Mouse (Mus musculus): Measurements from ENCODE around the gene Txnl4b. TPM values are rescaled to one million over a fixed set of nuclear protein-coding genes. Genes with fewer than 3 reads are reported as not detected.

Gene Txnl4b
- polyA plus RNA-seq (2015; fragmentation: Nextera tagmentation; extraction: Ambion mirVana), result 25.2 and 25.4 TPM in 2 replicates

- Histone ChIP-seq H3K4me2 (replicated peaks) (peak within 1 kb of the TSS; percentile 96), H3K9me3 (no peaks in the 10 kb centered on the region), H3K27ac (peak within 1 kb of the TSS; percentile 92), H3K4me3 (peak within 1 kb of the TSS; percentile 94), H3K36me3 (peaks cover 40% of the 10 kb centered on the region), H3K27me3 (no peaks in the 10 kb centered on the region), H3K4me1 (peaks cover 15% of the 10 kb centered on the region), H3K9ac (peak within 1 kb of the TSS; percentile 95)
- ATAC-seq (ENCODE audit: low FRiP score, low read depth), result peak; percentile 100
- under 1% methylated on average over 52 of the region's 52 CpGs for WGBS
Observed at GRCm38 (mm10) chr8:109565498-109566333, at the start of gene Txnl4b, which contains the start of gene Dhx38. Gene Txnl4b (plus strand): TSS chr8:109565892. Gene Dhx38 (minus strand): TSS chr8:109565861.

- H3K27me3 ChIP-seq, result no peaks in the 10 kb centered on the region
- no peaks in the 10 kb centered on the region for H3K36me3 ChIP-seq
- H3K4me3 ChIP-seq, result no peak overlapping the region
- 81% methylated on average over 2 of the region's 2 CpGs for WGBS
- no peak overlapping the region for H3K4me2 ChIP-seq (replicated peaks)
- 0 out of 2 replicates have a peak, but pooled peaks cover 5% of the 10 kb centered on the region for H3K9me3 ChIP-seq
- no peaks in the 10 kb centered on the region for H3K4me1 ChIP-seq
- H3K9ac ChIP-seq, result no peak overlapping the region
- no peak overlapping the region for H3K27ac ChIP-seq
- ATAC-seq (ENCODE audit: low FRiP score, low read depth), result no peak
Observed at GRCm38 (mm10) chr8:109524008-109524407, 41.7 kb upstream of the Txnl4b start.

- no peak overlapping the region for H3K27ac ChIP-seq
- peaks cover 5% of the 10 kb centered on the region for H3K4me1 ChIP-seq
- H3K9ac ChIP-seq, result no peak overlapping the region
- no peaks in the 10 kb centered on the region for H3K27me3 ChIP-seq
- no peak for ATAC-seq (ENCODE audit: low FRiP score, low read depth)
- H3K9me3 ChIP-seq, result no peaks in the 10 kb centered on the region
- WGBS, result 86% methylated on average over 19 of the region's 19 CpGs
- no peak overlapping the region for H3K4me2 ChIP-seq (replicated peaks)
- H3K4me3 ChIP-seq, result no peak overlapping the region
- H3K36me3 ChIP-seq, result no peaks in the 10 kb centered on the region
Observed at GRCm38 (mm10) chr8:109535140-109535990, 30.3 kb upstream of the Txnl4b start.

- no peaks in the 10 kb centered on the region for H3K27me3 ChIP-seq
- peak; percentile 87 for ATAC-seq (ENCODE audit: low FRiP score, low read depth)
- H3K27ac ChIP-seq, result peak overlapping the region; percentile 48; the same call in 1 of the 2 replicates
- peaks cover 5% of the 10 kb centered on the region for H3K4me1 ChIP-seq
- peak overlapping the region; percentile 50 for H3K4me2 ChIP-seq (replicated peaks)
- H3K9me3 ChIP-seq, result no peaks in the 10 kb centered on the region
- no peaks in the 10 kb centered on the region for H3K36me3 ChIP-seq
- 3% methylated on average over 5 of the region's 5 CpGs for WGBS
- H3K4me3 ChIP-seq, result peak overlapping the region; percentile 19; the same call in 1 of the 2 replicates
- peak overlapping the region; percentile 58; the same call in 1 of the 2 replicates for H3K9ac ChIP-seq
Observed at GRCm38 (mm10) chr8:109536703-109537102, 29.0 kb upstream of the Txnl4b start.

- Histone ChIP-seq H3K27me3 (no peaks in the 10 kb centered on the region), H3K9me3 (no peaks in the 10 kb centered on the region), H3K9ac (no peak overlapping the region), H3K4me1 (peaks cover 24% of the 10 kb centered on the region), H3K27ac (peak overlapping the region; percentile 78), H3K36me3 (peaks cover 17% of the 10 kb centered on the region), H3K4me3 (no peak overlapping the region), H3K4me2 (replicated peaks) (no peak overlapping the region)
- WGBS, result 66% methylated on average over 5 of the region's 5 CpGs
- no peak for ATAC-seq (ENCODE audit: low FRiP score, low read depth)
Observed at GRCm38 (mm10) chr8:109542165-109542564, 23.5 kb upstream of the Txnl4b start.

GRCm38 (mm10) chr8:109542748-109543519 lies 22.8 kb upstream of the Txnl4b start:
- Histone ChIP-seq H3K4me3 (no peak overlapping the region), H3K27ac (peak overlapping the region; percentile 78), H3K36me3 (peaks cover 24% of the 10 kb centered on the region)

GRCm38 (mm10) chr8:109544049-109544448 lies 21.6 kb upstream of the Txnl4b start:
- Histone ChIP-seq H3K4me1 (peaks cover 24% of the 10 kb centered on the region), H3K36me3 (peaks cover 36% of the 10 kb centered on the region), H3K27ac (no peak overlapping the region; the same call in 1 of the 2 replicates), H3K27me3 (no peaks in the 10 kb centered on the region), H3K4me2 (replicated peaks) (no peak overlapping the region), H3K9me3 (no peaks in the 10 kb centered on the region), H3K4me3 (no peak overlapping the region), H3K9ac (no peak overlapping the region)
- ATAC-seq (ENCODE audit: low FRiP score, low read depth), result no peak
- 47% methylated on average over 3 of the region's 3 CpGs for WGBS

More at GRCm38 (mm10) chr8:109542748-109543519, 22.8 kb upstream of the Txnl4b start:
- peaks cover 24% of the 10 kb centered on the region for H3K4me1 ChIP-seq
- ATAC-seq (ENCODE audit: low FRiP score, low read depth), result peak; percentile 72
- no peaks in the 10 kb centered on the region for H3K27me3 ChIP-seq
- no peak overlapping the region for H3K4me2 ChIP-seq (replicated peaks)
- no peak overlapping the region for H3K9ac ChIP-seq
- H3K9me3 ChIP-seq, result no peaks in the 10 kb centered on the region
- 52% methylated on average over 8 of the region's 8 CpGs for WGBS

- no peaks in the 10 kb centered on the region for H3K9me3 ChIP-seq
- no peak for ATAC-seq (ENCODE audit: low FRiP score, low read depth)
- peaks cover 100% of the 10 kb centered on the region for H3K36me3 ChIP-seq
- H3K27ac ChIP-seq, result no peak overlapping the region
- no peak overlapping the region for H3K4me3 ChIP-seq
- no peak overlapping the region for H3K4me2 ChIP-seq (replicated peaks)
- no peak overlapping the region for H3K9ac ChIP-seq
- WGBS, result 47% methylated on average over 3 of the region's 3 CpGs
- no peaks in the 10 kb centered on the region for H3K27me3 ChIP-seq
- no peaks in the 10 kb centered on the region for H3K4me1 ChIP-seq
Observed at GRCm38 (mm10) chr8:109551663-109552062, 14.0 kb upstream of the Txnl4b start.

GRCm38 (mm10) chr8:109563881-109564280 lies 1.8 kb upstream of the Txnl4b start:
- Histone ChIP-seq H3K4me2 (replicated peaks) (peak overlapping the region; percentile 96), H3K27me3 (no peaks in the 10 kb centered on the region)
- WGBS, result 78% methylated on average over 2 of the region's 2 CpGs

GRCm38 (mm10) chr8:109564766-109565165 lies 926 bp upstream of the Txnl4b start:
- ATAC-seq (ENCODE audit: low FRiP score, low read depth), result no peak
- H3K9me3 ChIP-seq, result no peaks in the 10 kb centered on the region
- H3K27me3 ChIP-seq, result no peaks in the 10 kb centered on the region
- H3K4me1 ChIP-seq, result peaks cover 15% of the 10 kb centered on the region
- H3K27ac ChIP-seq, result peak overlapping the region; percentile 92; the same call in 1 of the 2 replicates
- H3K4me2 ChIP-seq (replicated peaks), result peak overlapping the region; percentile 96
- H3K36me3 ChIP-seq, result peaks cover 40% of the 10 kb centered on the region
- peak overlapping the region; percentile 94 for H3K4me3 ChIP-seq
- WGBS, result 5% methylated on average over 10 of the region's 10 CpGs
- H3K9ac ChIP-seq, result peak overlapping the region; percentile 95

More at GRCm38 (mm10) chr8:109563881-109564280, 1.8 kb upstream of the Txnl4b start:
- Histone ChIP-seq H3K27ac (no peak overlapping the region), H3K4me1 (peaks cover 15% of the 10 kb centered on the region), H3K9ac (no peak overlapping the region), H3K9me3 (no peaks in the 10 kb centered on the region), H3K36me3 (peaks cover 40% of the 10 kb centered on the region), H3K4me3 (no peak overlapping the region)
- no peak for ATAC-seq (ENCODE audit: low FRiP score, low read depth)

GRCm38 (mm10) chr8:109571139-109571538 lies 5.4 kb downstream of the Txnl4b start:
- ATAC-seq (ENCODE audit: low FRiP score, low read depth), result no peak
- H3K9me3 ChIP-seq, result no peaks in the 10 kb centered on the region
- no peak overlapping the region for H3K27ac ChIP-seq
- H3K36me3 ChIP-seq, result peaks cover 38% of the 10 kb centered on the region
- H3K9ac ChIP-seq, result no peak overlapping the region
- no peak overlapping the region for H3K4me2 ChIP-seq (replicated peaks)
- 87% methylated on average over 12 of the region's 12 CpGs for WGBS
- peaks cover 8% of the 10 kb centered on the region; the same call in 1 of the 2 replicates for H3K4me1 ChIP-seq
- H3K27me3 ChIP-seq, result no peaks in the 10 kb centered on the region
- H3K4me3 ChIP-seq, result no peak overlapping the region
